Mouse (Mus musculus) CH12.LX (cell line): ENCODE results near the gene Adcy5. TPM values are rescaled to one million over a fixed set of nuclear protein-coding genes. Genes with fewer than 3 reads are reported as not detected.

Experiments
- DNase-seq: peaks from one replicate; pipeline ENCODE4 v3.0.0-alpha.2; 2013; ENCODE audit errors: extremely low read depth
- H3K27ac ChIP-seq: 2 replicates; pipeline ENCODE4 v1.5.1; 2012; ENCODE audit warnings: low read depth, mild to moderate bottlenecking, control low read depth, moderate library complexity; ENCODE audit not compliant: insufficient read depth
- H3K27me3 ChIP-seq: replicated peaks from 2 replicates; pipeline ENCODE3; 2012; ENCODE audit warnings: inconsistent platforms
- H3K36me3 ChIP-seq, 2 experiments: replicated peaks in 1 of 2; 2 replicates each; pipeline versions ENCODE3 to v1.6.1; 2012; ENCODE audit warnings: inconsistent platforms in 1 of 2, low read length in 1 of 2, mild to moderate bottlenecking in 1 of 2, mixed read lengths in 1 of 2, moderate library complexity in 1 of 2; ENCODE audit not compliant: control insufficient read depth in 1 of 2, insufficient read depth in 1 of 2
- H3K4me1 ChIP-seq, 2 experiments: 2 replicates each; pipeline ENCODE4 v1.6.1; 2012; ENCODE audit warnings: inconsistent platforms in 1 of 2, moderate library complexity in 1 of 2; ENCODE audit not compliant: insufficient read depth in 2 of 2, control insufficient read depth in 1 of 2
- H3K4me2 ChIP-seq: 2 replicates; pipeline ENCODE4 v1.6.1; 2012; ENCODE audit warnings: low read depth, mild to moderate bottlenecking, control low read depth; ENCODE audit not compliant: poor library complexity, insufficient read depth, severe bottlenecking
- H3K4me3 ChIP-seq, 3 experiments: fragments of 150-350 bp in 1 of 3; sonication (generic) in 1 of 3; replicated peaks in 1 of 3; 2 replicates each; pipeline versions ENCODE3 to v1.5.1; 2011 to 2012; ENCODE audit warnings: low read depth in 2 of 3, low read length in 2 of 3, mild to moderate bottlenecking in 2 of 3, moderate library complexity in 2 of 3, control low read depth in 1 of 3, improper control_type of control experiment in 1 of 3, inconsistent platforms in 1 of 3, mixed read lengths in 1 of 3; ENCODE audit not compliant: poor library complexity in 1 of 3
- H3K79me2 ChIP-seq: replicated peaks from 2 replicates; pipeline ENCODE4 v1.6.1; 2012; ENCODE audit warnings: mild to moderate bottlenecking, moderate library complexity; ENCODE audit not compliant: control insufficient read depth, poor library complexity, insufficient read depth, severe bottlenecking; ENCODE audit errors: extremely low read depth
- H3K9ac ChIP-seq: 2 replicates; pipeline ENCODE4 v1.6.1; 2012; ENCODE audit warnings: low read depth, mild to moderate bottlenecking, control low read depth, moderate library complexity; ENCODE audit not compliant: insufficient read depth
- H3K9me3 ChIP-seq: replicated peaks from 2 replicates; pipeline ENCODE3; 2012; ENCODE audit warnings: low read length, inconsistent platforms, mixed read lengths
- BHLHE40 ChIP-seq: IDR thresholded peaks from 2 replicates; pipeline ENCODE4 v1.6.1; 2011; ENCODE audit warnings: mild to moderate bottlenecking, low read depth, low read length, improper control_type of control experiment
- CTCF ChIP-seq, 2 experiments: IDR thresholded peaks in 1 of 2; conservative IDR thresholded peaks in 1 of 2; 2 replicates each; pipeline ENCODE4 v1.5.1; 2011 to 2012; ENCODE audit warnings: low read depth in 2 of 2, low read length in 2 of 2, improper control_type of control experiment in 1 of 2, inconsistent platforms in 1 of 2, mild to moderate bottlenecking in 1 of 2, moderate library complexity in 1 of 2
- ELF1 ChIP-seq: IDR thresholded peaks from 2 replicates; pipeline ENCODE4 v1.6.1; 2014; ENCODE audit warnings: low read depth, mild to moderate bottlenecking, inconsistent platforms, low read length, improper control_type of control experiment
- EP300 ChIP-seq: IDR thresholded peaks from 2 replicates; pipeline ENCODE4 v1.6.1; 2011; ENCODE audit warnings: low read length, improper control_type of control experiment
- ETS1 ChIP-seq: conservative IDR thresholded peaks from 2 replicates; pipeline ENCODE4 v1.6.1; 2012; ENCODE audit warnings: low read depth, mild to moderate bottlenecking, inconsistent platforms, low read length, improper control_type of control experiment, moderate library complexity
- GABPA ChIP-seq: IDR thresholded peaks from 2 replicates; pipeline ENCODE4 v1.6.1; 2012; ENCODE audit warnings: low read depth, low read length, improper control_type of control experiment, inconsistent platforms; ENCODE audit not compliant: insufficient replicate concordance
- HCFC1 ChIP-seq: IDR thresholded peaks from 2 replicates; pipeline ENCODE4 v1.6.1; 2012; ENCODE audit warnings: low read depth, mild to moderate bottlenecking, inconsistent platforms, low read length, improper control_type of control experiment
- IRF4 ChIP-seq: IDR thresholded peaks from 2 replicates; pipeline ENCODE4 v1.6.1; 2014; ENCODE audit warnings: low read depth, mild to moderate bottlenecking, inconsistent platforms, low read length, improper control_type of control experiment
- JUND ChIP-seq: conservative IDR thresholded peaks from 2 replicates; pipeline ENCODE4 v1.6.1; 2011; ENCODE audit warnings: low read depth, low read length, improper control_type of control experiment
- MAFK ChIP-seq: IDR thresholded peaks from 2 replicates; pipeline ENCODE4 v1.6.1; 2011; ENCODE audit warnings: low read length, improper control_type of control experiment; ENCODE audit not compliant: insufficient replicate concordance
- MAX ChIP-seq: IDR thresholded peaks from 2 replicates; pipeline ENCODE4 v1.6.1; 2011; ENCODE audit warnings: low read length, improper control_type of control experiment
- MXI1 ChIP-seq: IDR thresholded peaks from 2 replicates; pipeline ENCODE4 v1.6.1; 2011; ENCODE audit warnings: mild to moderate bottlenecking, low read depth, low read length, improper control_type of control experiment
- NRF1 ChIP-seq: IDR thresholded peaks from 2 replicates; pipeline ENCODE4 v1.6.1; 2014; ENCODE audit warnings: low read depth, mild to moderate bottlenecking, inconsistent platforms, low read length, improper control_type of control experiment, moderate library complexity
- PAX5 ChIP-seq: IDR thresholded peaks from 2 replicates; pipeline ENCODE4 v1.6.1; 2012; ENCODE audit warnings: low read length, inconsistent platforms, mixed read lengths
- POLR2AphosphoS2 ChIP-seq: IDR thresholded peaks from 2 replicates; pipeline ENCODE4 v1.6.1; 2011; ENCODE audit warnings: low read depth, low read length, improper control_type of control experiment
- RCOR1 ChIP-seq: conservative IDR thresholded peaks from 2 replicates; pipeline ENCODE4 v1.6.1; 2012; ENCODE audit warnings: low read depth, mild to moderate bottlenecking, inconsistent platforms, low read length, improper control_type of control experiment
- SIN3A ChIP-seq: IDR thresholded peaks from 2 replicates; pipeline ENCODE4 v1.6.1; 2012; ENCODE audit warnings: low read length, improper control_type of control experiment, inconsistent platforms
- SMC3 ChIP-seq: IDR thresholded peaks from 2 replicates; pipeline ENCODE4 v1.6.1; 2011; ENCODE audit warnings: low read depth, low read length, improper control_type of control experiment
- UBTF ChIP-seq: IDR thresholded peaks from 2 replicates; pipeline ENCODE4 v1.6.1; 2012; ENCODE audit warnings: low read depth, mild to moderate bottlenecking, inconsistent platforms, low read length, improper control_type of control experiment, moderate library complexity
- USF1 ChIP-seq: IDR thresholded peaks from 2 replicates; pipeline ENCODE4 v1.6.1; 2014; ENCODE audit warnings: low read depth, mild to moderate bottlenecking, inconsistent platforms, low read length, improper control_type of control experiment
- USF2 ChIP-seq: conservative IDR thresholded peaks from 2 replicates; pipeline ENCODE4 v1.6.1; 2011; ENCODE audit warnings: low read depth, low read length, improper control_type of control experiment
- ZKSCAN1 ChIP-seq: IDR thresholded peaks from 2 replicates; pipeline ENCODE4 v1.6.1; 2012; ENCODE audit warnings: low read depth, inconsistent platforms, low read length, improper control_type of control experiment, borderline replicate concordance
- ZNF384 ChIP-seq: IDR thresholded peaks from 2 replicates; pipeline ENCODE4 v1.6.1; 2012; ENCODE audit warnings: low read depth, low read length, improper control_type of control experiment, inconsistent platforms
- dilution Hi-C: fragments of 300-500 bp; cut with MboI; formaldehyde crosslinking; loops from 2 replicates; pipeline ENCODE4 v1.14.3; 2020; ENCODE audit warnings: low sequenced_read_pairs; ENCODE audit not compliant: extremely low pct_unique_long_range_greater_than_20kb, extremely low pct_ligation_motif_present
- in situ Hi-C: fragments of 300-500 bp; cut with MboI; formaldehyde crosslinking; loops from 3 replicates; pipeline ENCODE4 v1.14.3; 2019; ENCODE audit warnings: low sequenced_read_pairs, low pct_ligation_motif_present, low pct_unique_long_range_greater_than_20kb, mixed read lengths
- polyA plus RNA-seq: library from polyadenylated mRNA; unstranded; fragments of >175 nt; gene quantifications from 2 replicates; pipeline ENCODE4 v1.2.1, GENCODE M21; 2012; ENCODE audit warnings: low read depth; ENCODE audit not compliant: insufficient read length
- total RNA-seq, 2 experiments: library from RNA; depleted of rRNA; stranded (reverse); fragments of 300-350 nt in 1 of 2; fragments of >200 nt in 1 of 2; gene quantifications; 2 replicates each; pipeline ENCODE4 v1.2.3; 2012 to 2014

The Adcy5 gene
- total and polyA plus RNA-seq, 3 experiments = 0.04 TPM; not detected in 2

- no peak overlapping the region for H3K9ac ChIP-seq
- H3K27me3 ChIP-seq = no peaks in the 10 kb centered on the region
- peaks cover 5 to 12% of the 10 kb centered on the region in 2 experiments for H3K36me3 ChIP-seq
- no peaks in the 10 kb centered on the region for H3K79me2 ChIP-seq
- no peak overlapping the region for H3K4me2 ChIP-seq
- in situ Hi-C loops = loop anchor here (10.0 kb wide), 1 partner anchor 309 kb away; no protein-coding TSS in a partner anchor
- no peak overlapping the region for H3K4me3 ChIP-seq
- no peaks in the 10 kb centered on the region for H3K9me3 ChIP-seq
- no peak for TF ChIP-seq USF2
- TF ChIP-seq BHLHE40 = no peak
- no peak for TF ChIP-seq GABPA
- TF ChIP-seq UBTF = no peak
- no peak for TF ChIP-seq RCOR1
- TF ChIP-seq ELF1 = no peak
- no peak for TF ChIP-seq ZNF384
- TF ChIP-seq SIN3A = no peak
- no peak for TF ChIP-seq JUND
- TF ChIP-seq MAFK = no peak
- no peak for TF ChIP-seq IRF4
- no peak for TF ChIP-seq MAX
- no peak for TF ChIP-seq NRF1
- no peak for TF ChIP-seq MXI1
- TF ChIP-seq USF1 = no peak
- no peak for TF ChIP-seq EP300
- no peak for TF ChIP-seq CTCF (conservative IDR thresholded peaks at IDR 0.05 in 1 of 2, IDR thresholded peaks at IDR 0.05 in 1 of 2; ENCODE audit: low read depth in 2 of 2, low read length in 2 of 2)
- TF ChIP-seq POLR2AphosphoS2 = no peak
- no peak for TF ChIP-seq HCFC1
- DNase-seq = no peak
- peaks cover 0 to 5% of the 10 kb centered on the region in 2 experiments; a peak in 1 of 4 replicates for H3K4me1 ChIP-seq
- dilution Hi-C loops = no loop called here
- no peak overlapping the region for H3K27ac ChIP-seq
Observed at GRCm38 (mm10) chr16:35315496-35315895, 160.8 kb downstream of the Adcy5 start.

- Histone ChIP-seq H3K9me3 (no peaks in the 10 kb centered on the region), H3K9ac (no peak overlapping the region), H3K4me1 (peaks cover 0 to 5% of the 10 kb centered on the region in 2 experiments; a peak in 1 of 4 replicates), H3K27me3 (no peaks in the 10 kb centered on the region), H3K36me3 (peaks cover 5 to 10% of the 10 kb centered on the region in 2 experiments), H3K4me2 (no peak overlapping the region), H3K27ac (no peak overlapping the region), H3K79me2 (no peaks in the 10 kb centered on the region), H3K4me3 (no peak overlapping the region)
- in situ Hi-C loops (loop anchor here (10.0 kb wide), 1 partner anchor 308 kb away; no protein-coding TSS in a partner anchor), dilution Hi-C loops (no loop called here)
- TF ChIP-seq SMC3 = no peak
- 0 out of 2 replicates have a peak, but pooled peaks have one; percentile 36 for TF ChIP-seq MAFK
- TF ChIP-seq PAX5 = no peak
- peak; percentile 57 for TF ChIP-seq EP300
- TF ChIP-seq ETS1 = 0 out of 2 replicates have a peak, but pooled peaks have one; percentile 17
- no peak for TF ChIP-seq ZKSCAN1
- TF ChIP-seq SIN3A = 0 out of 2 replicates have a peak, but pooled peaks have one; percentile 55
- peak; percentile 65 for TF ChIP-seq ZNF384
- peak; percentile 69 for TF ChIP-seq IRF4
- no peak for TF ChIP-seq HCFC1
- peak; percentile 76 for TF ChIP-seq BHLHE40
- peak; percentile 11 for DNase-seq
Observed at GRCm38 (mm10) chr16:35316856-35317264, 162.2 kb downstream of the Adcy5 start.
